Mouse (Mus musculus): Measurements from ENCODE around the gene Clmn. TPM values are rescaled to one million over a fixed set of nuclear protein-coding genes. Genes with fewer than 3 reads are reported as not detected.
A peak's percentile ranks its signal among the peaks of the same experiment; 100 is the strongest.

Clmn gene
- total RNA-seq, 2 experiments from 2014 or later: 2.8 to 3.5 TPM

- intact Hi-C loops (cut with DNase I): loop anchor here (5.0 to 10.0 kb wide), 2 partner anchors 58 to 756 kb away; no protein-coding TSS in a partner anchor
- no peak for DNase-seq (ENCODE audit: low spot score)
These were observed 95.6 kb downstream of the Clmn start for GRCm38 (mm10) chr12:104769201-104769785.

- no peak for DNase-seq (ENCODE audit: low spot score)
- intact Hi-C loops (cut with DNase I): loop anchor here (5.0 to 10.0 kb wide), 2 partner anchors 60 to 758 kb away; no protein-coding TSS in a partner anchor
These were observed 97.7 kb downstream of the Clmn start for GRCm38 (mm10) chr12:104767183-104767582.

GRCm38 (mm10) chr12:104765761-104766160 is 99.1 kb downstream of the Clmn start:
- intact Hi-C loops (cut with DNase I): loop anchor here (5.0 to 10.0 kb wide), 2 partner anchors 62 to 759 kb away; no protein-coding TSS in a partner anchor
- peak; percentile 42 for DNase-seq (ENCODE audit: low spot score)

- intact Hi-C loops (cut with DNase I): loop anchor here (5.0 to 10.0 kb wide), 2 partner anchors 62 to 760 kb away; no protein-coding TSS in a partner anchor
These were observed 99.8 kb downstream of the Clmn start for GRCm38 (mm10) chr12:104765116-104765515.

GRCm38 (mm10) chr12:104763918-104764317 is 101.0 kb downstream of the Clmn start:
- intact Hi-C loops (cut with DNase I): loop anchor here (10.0 kb wide), 1 partner anchor 761 kb away; no protein-coding TSS in a partner anchor

More at GRCm38 (mm10) chr12:104765116-104765515, 99.8 kb downstream of the Clmn start:
- peak; percentile 7 for DNase-seq (ENCODE audit: low spot score)

GRCm38 (mm10) chr12:104761411-104761810 is 103.5 kb downstream of the Clmn start:
- intact Hi-C loops (cut with DNase I): loop anchor here (10.0 kb wide), 1 partner anchor 763 kb away; no protein-coding TSS in a partner anchor
- DNase-seq (ENCODE audit: low spot score): no peak

More at GRCm38 (mm10) chr12:104763918-104764317, 101.0 kb downstream of the Clmn start:
- DNase-seq (ENCODE audit: low spot score): no peak

GRCm38 (mm10) chr12:104758066-104758465 is 106.8 kb downstream of the Clmn start:
- intact Hi-C loops (cut with DNase I): no loop called here
- no peak for DNase-seq (ENCODE audit: low spot score)

GRCm38 (mm10) chr12:104753686-104754085 is 111.2 kb downstream of the Clmn start:
- intact Hi-C loops (cut with DNase I): no loop called here
- no peak for DNase-seq (ENCODE audit: low spot score)

- intact Hi-C loops (cut with DNase I): no loop called here
- DNase-seq (ENCODE audit: low spot score): peak; percentile 96
These were observed 112.8 kb downstream of the Clmn start, which contains the start of gene Dicer1 for GRCm38 (mm10) chr12:104751814-104752765. Gene Dicer1, minus strand, starts transcription at chr12:104751952.

- DNase-seq (ENCODE audit: low spot score): peak; percentile 8
- intact Hi-C loops (cut with DNase I): no loop called here
These were observed 113.5 kb downstream of the Clmn start for GRCm38 (mm10) chr12:104751331-104751813.

- DNase-seq (ENCODE audit: low spot score): no peak
These were observed 115.9 kb downstream of the Clmn start for GRCm38 (mm10) chr12:104748946-104749345.

GRCm38 (mm10) chr12:104747252-104747651 is 117.6 kb downstream of the Clmn start:
- intact Hi-C loops (cut with DNase I): no loop called here
- no peak for DNase-seq (ENCODE audit: low spot score)

More at GRCm38 (mm10) chr12:104748946-104749345, 115.9 kb downstream of the Clmn start:
- intact Hi-C loops (cut with DNase I): no loop called here

GRCm38 (mm10) chr12:104746601-104747000 is 118.3 kb downstream of the Clmn start:
- intact Hi-C loops (cut with DNase I): no loop called here
- DNase-seq (ENCODE audit: low spot score): no peak

- intact Hi-C loops (cut with DNase I): loop anchor here (5.0 kb wide), 1 partner anchor 284 kb away; no protein-coding TSS in a partner anchor
- no peak for DNase-seq (ENCODE audit: low spot score)
These were observed 121.2 kb downstream of the Clmn start for GRCm38 (mm10) chr12:104743687-104744086.

- DNase-seq (ENCODE audit: low spot score): no peak
- intact Hi-C loops (cut with DNase I): loop anchor here (5.0 kb wide), 1 partner anchor 285 kb away; no protein-coding TSS in a partner anchor
These were observed 122.6 kb downstream of the Clmn start for GRCm38 (mm10) chr12:104742247-104742646.

GRCm38 (mm10) chr12:104740841-104741787 is 123.8 kb downstream of the Clmn start:
- no peak for DNase-seq (ENCODE audit: low spot score)
- intact Hi-C loops (cut with DNase I): loop anchor here (5.0 kb wide), 1 partner anchor 286 kb away; no protein-coding TSS in a partner anchor

GRCm38 (mm10) chr12:104738931-104739330 is 125.9 kb downstream of the Clmn start:
- DNase-seq (ENCODE audit: low spot score): no peak
- intact Hi-C loops (cut with DNase I): no loop called here

- DNase-seq (ENCODE audit: low spot score): no peak
- intact Hi-C loops (cut with DNase I): no loop called here
These were observed 126.4 kb downstream of the Clmn start for GRCm38 (mm10) chr12:104738446-104738845.

- DNase-seq (ENCODE audit: low spot score): no peak
- intact Hi-C loops (cut with DNase I): no loop called here
These were observed 127.2 kb downstream of the Clmn start for GRCm38 (mm10) chr12:104737666-104738065.
